ENCODE assay signal across 20 mouse cellular contexts in the genomic region with DNA sequence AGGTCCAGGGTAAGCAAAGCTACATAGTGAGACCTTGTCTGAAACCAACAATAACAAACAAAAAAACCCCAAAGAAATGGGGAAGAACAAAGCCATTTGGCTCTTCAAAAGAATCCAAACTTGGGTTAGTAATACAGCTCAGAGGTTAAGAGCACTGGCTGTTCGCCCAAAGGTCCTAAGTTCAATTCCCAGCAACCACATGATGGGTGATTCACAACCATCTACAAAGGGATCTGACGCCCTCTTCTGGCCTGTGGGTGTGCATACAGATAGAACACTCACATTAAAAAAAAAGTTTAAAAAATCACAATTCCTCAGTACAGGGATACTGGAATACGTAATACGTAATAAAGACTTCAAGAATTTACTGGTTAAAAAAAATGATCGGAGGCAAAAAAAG. TPM values are rescaled to one million over a fixed set of nuclear protein-coding genes. Genes with fewer than 3 reads are reported as not detected.
A peak's percentile ranks its signal among the peaks of the same experiment; 100 is the strongest.
DNase-seq lines count a peak whose midpoint lies in the region; ATAC-seq lines count a peak whose summit lies in the region.
"Had no signal": no experiment of that assay in that cellular context is flagged by ENCODE, and none has a peak within 500 bp of the region (broad histone marks: within the 10 kb centered on the region; RNA-seq: fewer than 3 reads in every experiment).

No protein-coding gene starts in this region.

- ATAC-seq in megakaryocyte, adult 5-6 weeks (ENCODE audit: poor library complexity, severe bottlenecking): no peak
- ATAC-seq: forebrain, embryonic 15.5 days; midbrain, embryonic 15.5 days; Patski had no signal

- DNase-seq in kidney, adult 9 months: peak; percentile 57
- no peak for DNase-seq in kidney, adult 18-20 months
- DNase-seq in 3T3-L1 (ENCODE audit: low read depth, low spot score): peak; percentile 3
- peak; percentile 17 for DNase-seq in CD4-positive helper T cell, adult 2 months (ENCODE audit: low read depth, low spot score)
- DNase-seq in R1 (ENCODE audit: low read depth, low spot score): peak; percentile 44
- DNase-seq in heart, postnatal 14 days: no peak
- DNase-seq: adrenal gland, postnatal 25 days; cerebellum, adult 11-12 months; cerebellum, adult 9-11 months; embryo, embryonic 11 days; gastrocnemius, adult 2 months; heart, adult 2 months; lung, embryonic 14.5 days; lung, postnatal 14 days; right cerebral cortex, adult 18-20 months; spleen, adult 18-20 months had no signal

- intact Hi-C loops in heart, postnatal 14 days (cut with DNase I): loop anchor here (5.0 kb wide), 1 partner anchor 150 kb away; no protein-coding TSS in a partner anchor

RNA-seq across cellular contexts. Expression of gene Ccdc160, which starts 13.3 kb away (rescaled TPM):
- not detected in 2 replicates for total RNA-seq in megakaryocyte, adult 5-6 weeks (2015)
- total RNA-seq in megakaryocyte, adult 5-6 weeks (2017): 0.29 TPM in 1 of 2 replicates, not detected in the other
- under 1 TPM; 0.48 to 0.51 TPM for total RNA-seq in heart, postnatal 14 days (2021)

Comparison
In these comparisons a context has a peak if more than half of its experiments do, and no peak if none do; other contexts are left out.
1. DNase-seq: peak in kidney, adult 9 months (single experiment), 3T3-L1 (single experiment), CD4-positive helper T cell, adult 2 months (single experiment) and R1 (single experiment); none in kidney, adult 18-20 months (single experiment) and heart, postnatal 14 days (0 of 2).